Mouse (Mus musculus): ENCODE results near the gene Gm1123. TPM values are rescaled to one million over a fixed set of nuclear protein-coding genes. Genes with fewer than 3 reads are reported as not detected.
A peak's percentile ranks its signal among the peaks of the same experiment; 100 is the strongest.

Gene Gm1123
- polyA plus RNA-seq, 2 experiments from 2014 or later, result 0.94 to 1.1 TPM

DNA sequence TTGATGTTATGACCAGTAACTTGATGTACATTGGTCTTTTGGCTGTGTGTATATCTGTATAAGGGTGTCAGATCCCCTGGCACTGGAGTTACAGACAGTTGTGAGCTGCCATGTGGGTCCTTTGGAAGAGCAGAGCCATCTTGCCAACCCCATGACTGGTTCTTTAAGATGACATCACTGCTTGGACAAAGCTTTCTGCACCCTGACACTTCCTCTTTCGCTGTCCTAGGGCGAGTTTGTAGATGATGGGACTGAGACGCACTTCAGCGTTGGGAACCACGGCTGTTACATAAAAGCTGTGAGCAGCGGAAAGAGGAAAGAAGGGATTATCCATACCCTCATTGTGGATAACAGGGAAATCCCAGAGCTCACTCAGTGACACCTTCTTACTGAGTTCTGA is 34.2 kb downstream of the Gm1123 start:
- no peak for ATAC-seq

DNA sequence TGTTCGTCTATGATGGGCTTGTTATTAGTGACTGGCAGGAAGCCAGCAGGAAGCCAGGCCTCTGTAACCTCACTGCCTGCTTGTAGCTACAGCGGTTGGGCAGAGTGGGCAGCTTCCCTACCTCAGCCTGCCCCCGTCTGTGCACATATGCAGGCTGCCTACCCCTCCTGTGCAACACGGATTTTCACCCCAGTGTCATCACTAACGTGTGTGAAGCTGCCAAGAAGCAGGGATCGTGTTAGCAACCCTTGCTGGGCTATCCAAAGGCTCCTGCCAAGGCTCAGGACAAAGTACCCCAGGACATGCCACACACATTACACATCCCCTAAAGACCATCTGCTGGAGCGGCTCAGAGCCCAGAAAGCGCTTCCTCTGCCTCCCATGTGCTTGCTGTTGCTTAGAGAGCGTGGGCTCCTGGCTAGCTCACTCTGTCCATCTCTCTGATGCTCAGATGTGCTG is 35.6 kb downstream of the Gm1123 start:
- no peak for ATAC-seq

DNA sequence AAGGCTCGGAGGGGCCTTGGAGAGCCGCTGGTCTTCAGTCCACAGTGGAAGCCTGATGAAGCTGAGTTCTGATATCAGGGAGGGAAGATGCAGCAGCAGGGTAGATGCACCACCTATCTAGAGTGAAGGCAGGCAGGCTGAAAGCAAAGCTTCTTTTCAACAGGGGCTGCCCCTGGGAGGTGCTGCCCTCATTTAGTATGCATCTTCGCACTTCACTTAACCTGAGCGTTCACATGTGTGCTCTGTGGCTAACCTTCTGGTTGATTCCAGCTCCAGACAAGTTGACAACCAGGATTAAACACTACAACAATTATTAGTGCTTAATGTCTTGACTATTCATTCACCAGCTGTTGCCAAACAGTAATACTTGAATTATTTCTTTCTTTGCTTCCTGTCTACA is 41.4 kb downstream of the Gm1123 start:
- no peak for ATAC-seq

DNA sequence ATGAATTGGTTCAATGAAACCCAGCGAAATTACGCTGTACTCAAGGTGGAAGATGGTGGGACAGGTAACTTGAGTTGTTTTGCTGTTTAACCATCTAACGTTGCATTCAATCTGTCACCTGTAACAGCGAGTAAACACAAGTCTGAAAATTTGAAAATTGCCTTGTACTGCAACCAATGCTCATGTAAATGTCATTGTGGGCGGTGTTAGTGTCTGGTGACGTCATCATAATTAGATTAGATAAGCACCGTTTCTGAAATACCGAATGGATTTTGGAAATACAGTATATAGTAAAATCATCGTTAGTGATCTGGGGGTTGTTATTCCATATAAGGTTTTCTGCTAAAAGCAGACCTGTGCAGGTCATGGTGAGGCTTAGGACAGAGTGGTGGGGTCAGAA is 48.4 kb downstream of the Gm1123 start:
- ATAC-seq, result peak; percentile 37

DNA sequence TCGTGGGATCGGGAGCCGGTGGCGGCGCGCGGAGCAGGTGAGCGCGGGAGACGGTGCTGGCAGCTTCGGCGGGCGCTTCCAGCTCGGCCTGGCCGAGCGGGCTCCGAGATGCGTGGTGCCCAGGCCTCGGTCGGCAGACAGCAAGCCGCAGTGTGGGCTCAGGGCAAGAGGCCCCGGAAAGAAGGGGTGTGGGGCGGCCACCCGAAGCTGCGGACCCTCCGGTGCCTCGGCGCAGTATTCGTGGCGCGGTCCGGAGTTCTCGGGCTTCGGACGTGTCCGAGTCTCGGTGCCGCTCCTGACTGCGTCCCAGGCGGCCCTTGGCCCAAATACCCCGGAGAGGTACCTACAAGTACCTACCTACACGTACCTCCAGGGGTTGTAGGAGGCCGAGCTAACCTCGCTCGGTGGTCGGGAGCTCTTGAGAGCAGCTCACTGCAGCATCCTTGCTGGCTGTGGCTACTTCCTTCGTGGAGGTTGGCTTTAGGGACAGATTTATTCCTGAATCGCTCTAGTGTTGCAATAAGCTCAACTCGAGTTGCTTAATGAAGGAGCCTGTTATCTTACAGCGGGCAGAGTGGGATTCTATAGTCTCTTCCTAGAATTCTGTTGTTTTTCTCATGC is 48.9 kb downstream of the Gm1123 start:
- ATAC-seq, result peak; percentile 10

DNA sequence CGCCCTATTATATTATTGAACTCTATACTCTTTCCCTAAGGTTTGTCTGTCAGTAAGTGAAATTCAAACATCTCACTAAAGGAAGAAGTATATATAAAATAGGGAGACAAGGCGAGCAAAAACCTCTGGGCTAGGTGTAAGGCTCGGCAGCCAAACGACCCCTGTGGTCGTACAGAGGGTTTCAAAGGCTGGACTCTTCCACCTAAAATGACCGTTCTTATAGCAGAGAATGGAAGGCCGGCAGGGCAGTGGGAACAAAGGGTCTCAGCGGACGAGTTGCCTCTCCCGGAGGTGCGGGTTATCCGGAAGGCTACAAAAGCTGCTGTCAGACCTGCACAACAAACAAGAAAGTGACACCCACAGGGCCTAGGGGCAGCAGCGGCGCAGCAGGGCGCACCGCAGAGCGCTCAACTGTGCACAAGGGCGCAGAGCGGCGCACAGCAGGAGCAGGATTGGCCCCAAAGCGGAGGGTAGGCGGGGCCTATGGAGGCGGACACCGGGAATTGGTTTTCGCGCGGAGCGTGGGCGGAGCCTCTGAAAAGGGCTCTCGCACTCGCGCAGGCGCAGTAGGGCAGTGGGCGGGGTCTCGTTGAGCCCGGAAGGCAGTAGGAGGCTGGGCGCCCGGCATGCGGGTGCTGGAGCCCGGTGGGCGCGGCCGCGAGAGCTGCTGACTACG is 49.6 kb downstream of the Gm1123 start, which contains the start of gene Faim:
TSS of gene Faim (plus strand) at position 574 of the 676 bp plus-strand sequence.
- ATAC-seq, result peak; percentile 96

DNA sequence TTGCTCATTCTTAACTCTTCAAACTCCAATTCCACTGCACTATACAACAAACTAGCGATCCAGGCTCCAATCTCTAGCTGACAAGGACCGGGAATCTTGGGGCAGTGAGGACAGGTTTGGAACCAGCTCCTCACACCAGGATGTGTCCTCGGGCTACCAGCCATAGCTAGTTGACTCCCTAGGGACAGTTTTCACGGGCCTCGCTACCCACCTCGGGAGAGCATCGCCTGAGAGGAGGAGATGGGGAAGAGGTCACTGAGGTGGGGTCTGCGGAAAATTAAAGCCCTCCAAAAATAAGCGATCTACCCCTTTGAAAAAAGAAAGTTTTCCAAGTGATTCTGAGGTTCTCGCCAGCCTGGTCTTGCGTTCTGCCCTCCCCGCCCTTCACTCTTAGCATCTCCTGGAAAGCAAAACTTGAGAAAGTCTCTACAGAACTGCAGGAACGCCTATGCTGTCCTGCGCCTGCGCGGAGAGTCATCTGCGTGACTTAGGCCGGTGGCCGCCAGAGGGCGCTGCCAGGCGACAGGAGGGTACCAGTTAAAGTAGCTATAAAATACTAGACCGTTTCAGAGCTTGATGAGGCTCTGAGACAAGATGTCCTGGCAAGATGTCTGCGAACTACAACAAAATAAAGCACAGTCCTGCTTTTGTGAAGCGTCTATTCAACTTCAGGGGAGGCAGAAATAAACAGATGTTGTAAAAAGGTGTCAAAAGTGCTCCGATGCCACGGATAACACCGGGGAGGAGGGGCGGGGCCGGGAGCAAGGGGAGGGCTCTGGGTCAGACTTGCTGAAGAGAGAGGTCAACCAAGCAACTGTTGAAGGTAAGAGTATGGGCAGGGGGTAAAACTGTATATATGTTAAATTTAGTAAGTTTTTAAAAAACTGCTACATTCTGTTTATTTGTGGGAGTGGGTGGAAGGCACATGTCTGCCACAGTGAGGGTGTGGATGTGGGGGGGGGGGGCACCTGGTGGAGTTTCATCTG is 55.8 kb downstream of the Gm1123 start:
- ATAC-seq, result peak; percentile 93

DNA sequence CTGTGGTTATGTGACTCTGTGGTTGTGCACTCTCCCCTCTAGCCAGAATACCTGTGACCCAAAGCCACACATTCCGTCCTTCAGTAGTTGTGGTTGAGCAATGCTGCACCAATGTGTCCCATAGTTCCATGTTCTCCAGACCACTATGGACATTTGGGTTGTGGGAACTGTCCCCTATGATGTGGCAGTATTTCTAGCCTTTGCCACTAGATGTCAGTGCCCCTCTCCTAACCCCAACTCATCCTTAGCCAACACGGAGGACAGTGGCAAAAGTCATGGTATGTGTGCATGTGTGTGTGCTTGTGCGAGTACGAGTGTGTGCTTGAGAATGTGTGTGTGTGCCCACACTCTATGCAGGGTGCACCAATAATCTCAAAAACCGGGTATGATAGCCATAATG is 59.0 kb downstream of the Gm1123 start:
- no peak for ATAC-seq

DNA sequence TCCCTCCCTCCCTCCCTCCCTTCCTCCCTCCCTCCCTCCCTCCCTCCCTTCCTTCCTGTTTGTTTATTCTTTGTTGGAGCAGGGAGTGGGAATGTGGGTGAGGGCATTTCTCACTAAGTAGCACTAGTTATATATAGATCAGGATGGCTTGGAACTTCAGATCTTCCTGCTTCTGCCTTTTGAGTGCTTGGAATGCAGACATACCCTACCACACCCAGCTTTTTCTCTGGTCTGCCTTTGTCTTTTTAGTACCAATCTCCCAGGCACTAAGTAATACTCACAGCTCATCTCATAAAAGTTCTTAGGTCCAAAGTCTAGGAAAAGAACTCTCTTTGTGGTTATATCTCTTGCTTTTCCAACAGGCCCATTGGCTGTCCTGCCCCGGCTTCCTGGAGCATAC is 59.4 kb downstream of the Gm1123 start:
- no peak for ATAC-seq

DNA sequence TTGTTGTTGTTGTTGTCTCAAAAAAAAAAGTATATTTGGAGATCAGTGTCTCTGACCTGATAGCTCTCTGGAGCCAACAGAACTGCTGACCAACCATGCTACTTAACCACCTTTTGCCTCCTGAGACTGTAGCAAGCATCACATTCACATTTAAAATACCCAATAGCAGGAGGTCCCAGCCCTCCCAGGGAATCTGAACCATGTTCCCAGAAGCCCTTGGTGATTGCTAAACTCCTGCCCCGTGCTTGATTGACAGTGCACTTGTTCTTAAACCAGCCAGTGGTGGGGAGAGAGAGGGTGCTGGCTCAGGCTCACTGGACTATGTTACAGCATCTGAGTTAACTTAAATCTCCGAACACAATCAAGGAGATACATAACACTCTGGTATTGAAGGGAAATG is 60.6 kb downstream of the Gm1123 start:
- ATAC-seq, result no peak

DNA sequence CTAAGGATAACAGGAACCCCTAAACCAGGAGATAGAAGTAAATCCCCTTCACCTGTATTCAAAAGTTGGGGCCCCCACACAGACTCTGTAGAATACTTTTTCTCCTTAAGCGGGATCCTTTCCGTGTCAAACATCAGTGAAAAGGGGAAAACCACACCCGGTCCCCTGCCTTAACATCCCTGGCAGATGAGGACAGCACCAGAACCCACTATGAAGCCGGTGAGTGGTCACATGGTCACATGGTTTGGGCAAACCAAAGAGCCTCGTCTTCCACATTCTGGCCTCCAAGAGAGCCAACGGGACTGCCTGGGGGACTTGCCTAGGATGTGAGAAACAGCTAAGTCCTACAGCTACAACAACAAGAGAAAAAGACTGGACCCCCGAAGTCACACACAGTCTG is 62.0 kb downstream of the Gm1123 start:
- no peak for ATAC-seq

DNA sequence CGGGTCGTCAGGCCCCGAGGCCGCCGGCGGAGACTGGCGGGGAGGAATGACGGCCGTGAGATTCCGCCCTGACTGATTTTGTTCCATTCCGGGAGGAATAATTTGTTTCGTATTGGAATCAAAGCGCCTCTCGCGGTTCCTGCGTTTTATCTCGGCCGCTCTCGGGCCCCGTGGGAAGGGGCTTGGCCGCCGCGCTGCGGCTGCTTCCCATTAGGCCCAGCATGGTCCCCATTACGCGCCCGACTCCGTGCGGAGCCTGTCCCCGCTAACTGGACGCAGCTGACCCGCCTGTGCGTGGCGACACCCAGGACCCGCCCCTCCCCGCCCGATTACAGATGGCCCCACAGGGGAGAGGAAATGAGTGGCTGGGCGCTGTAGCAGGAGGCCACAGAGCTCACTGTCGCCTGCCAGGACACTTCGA is 62.4 kb downstream of the Gm1123 start:
- ATAC-seq, result no peak

DNA sequence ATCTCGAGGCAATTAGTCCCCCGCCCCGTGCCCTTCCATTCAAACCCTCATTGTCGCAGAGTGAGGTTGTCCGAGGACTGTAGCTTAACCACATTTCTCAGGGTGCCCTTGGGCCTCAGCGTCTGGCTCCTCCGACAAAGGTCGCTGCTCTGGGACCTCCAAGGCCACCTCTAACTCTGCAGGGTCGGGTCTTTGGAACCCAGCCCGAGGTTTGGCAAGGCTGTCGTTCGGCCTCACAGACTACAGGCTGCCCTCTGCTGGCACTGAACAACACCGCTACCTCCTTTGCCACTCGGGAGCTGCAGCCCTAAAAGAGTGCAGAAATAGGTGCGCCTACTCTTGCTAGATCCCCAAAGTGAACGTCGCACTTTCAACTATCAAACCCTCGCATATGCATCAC is 70.4 kb downstream of the Gm1123 start:
- ATAC-seq, result peak; percentile 36

DNA sequence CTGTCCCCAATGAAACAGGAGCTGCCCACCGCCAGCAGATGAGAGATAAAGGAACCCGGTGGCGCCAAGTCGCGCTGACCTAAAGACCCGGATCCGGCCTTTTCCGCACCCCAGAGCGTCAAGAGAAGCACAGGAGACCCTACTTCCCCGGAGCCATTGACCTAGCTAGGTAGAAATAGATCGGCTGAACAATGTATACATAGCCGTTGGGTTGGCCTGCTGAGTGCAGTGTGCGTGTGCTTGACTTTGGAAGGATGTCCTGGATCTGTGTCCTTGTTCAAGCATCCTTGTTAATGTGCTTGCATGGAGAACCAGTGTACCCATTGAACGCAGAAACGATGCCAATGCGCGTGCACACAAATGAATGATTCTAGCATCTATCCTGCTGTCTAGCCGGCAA is 71.9 kb downstream of the Gm1123 start:
- no peak for ATAC-seq

DNA sequence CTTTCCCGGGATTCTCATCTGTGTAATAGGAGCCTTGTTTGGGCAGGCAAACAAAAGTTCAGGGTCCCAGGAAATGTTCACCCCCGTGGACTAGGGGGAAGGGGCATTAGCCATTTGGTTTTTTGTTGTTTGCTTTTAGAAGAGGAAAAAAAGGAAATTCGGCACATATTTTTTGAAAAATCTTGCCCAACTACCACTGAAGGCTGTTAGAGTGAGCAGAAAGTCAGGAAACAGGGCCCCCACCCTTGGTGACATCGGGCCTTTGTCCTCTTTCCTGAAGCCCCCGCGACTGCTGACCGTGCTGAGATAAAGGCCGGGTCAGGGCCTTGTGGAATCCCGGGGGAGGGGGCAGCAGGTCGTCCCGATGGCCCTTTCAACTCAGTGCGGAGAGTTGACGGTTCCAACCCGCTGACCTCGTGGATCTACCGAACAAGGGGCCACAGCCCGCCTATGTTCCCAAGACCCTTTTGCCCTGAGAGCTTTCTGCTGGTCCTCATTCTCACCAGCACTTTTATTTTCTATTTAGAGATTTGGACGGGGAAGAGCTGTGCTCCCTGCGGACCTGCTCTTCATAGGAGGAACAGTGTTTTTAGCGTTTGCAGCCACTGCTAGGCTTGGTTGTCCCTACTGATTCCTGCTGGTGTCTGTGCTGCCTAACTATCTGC is 72.9 kb downstream of the Gm1123 start:
- ATAC-seq, result no peak

DNA sequence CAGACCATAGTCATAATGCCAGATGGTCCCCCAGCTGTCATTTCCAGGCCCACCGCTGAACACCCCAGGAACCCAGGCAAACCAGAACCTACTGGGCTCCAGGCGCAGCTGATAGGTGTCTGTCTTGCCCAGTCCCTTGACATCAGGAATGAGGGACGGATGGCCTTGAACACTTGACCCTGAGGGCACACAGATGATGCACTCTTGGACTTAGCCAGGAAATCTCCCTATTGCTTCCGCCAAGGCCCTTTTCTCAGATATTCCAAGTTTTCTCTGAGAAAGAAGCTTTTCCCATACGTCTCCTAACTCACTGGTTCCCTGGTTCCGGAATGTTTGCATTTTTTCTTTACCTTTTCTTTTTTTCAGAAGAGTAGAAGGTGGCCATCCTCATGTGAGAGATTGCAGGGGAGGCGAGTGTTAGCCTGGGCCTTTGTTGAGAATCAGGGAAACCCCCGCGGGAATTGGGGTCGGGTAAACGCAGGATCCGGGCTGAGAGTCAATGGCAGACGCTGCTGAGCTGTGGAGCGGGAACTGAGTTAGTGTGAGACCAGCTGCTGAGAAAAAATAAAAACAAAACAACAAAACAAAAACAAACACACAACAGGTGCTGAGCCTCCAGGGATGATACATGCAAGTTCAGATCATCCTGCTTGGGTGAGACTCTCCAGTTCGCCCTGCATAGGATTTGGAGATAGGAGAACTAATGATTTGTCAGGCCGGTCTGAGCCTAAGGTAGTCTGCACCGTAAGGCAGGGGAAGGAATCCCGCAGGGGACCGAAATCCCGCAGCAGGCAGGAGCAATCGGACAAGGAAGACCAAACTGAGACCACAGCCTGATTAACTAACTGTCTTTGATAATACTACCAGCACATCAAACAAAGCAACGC is 73.7 kb downstream of the Gm1123 start:
- ATAC-seq, result no peak

DNA sequence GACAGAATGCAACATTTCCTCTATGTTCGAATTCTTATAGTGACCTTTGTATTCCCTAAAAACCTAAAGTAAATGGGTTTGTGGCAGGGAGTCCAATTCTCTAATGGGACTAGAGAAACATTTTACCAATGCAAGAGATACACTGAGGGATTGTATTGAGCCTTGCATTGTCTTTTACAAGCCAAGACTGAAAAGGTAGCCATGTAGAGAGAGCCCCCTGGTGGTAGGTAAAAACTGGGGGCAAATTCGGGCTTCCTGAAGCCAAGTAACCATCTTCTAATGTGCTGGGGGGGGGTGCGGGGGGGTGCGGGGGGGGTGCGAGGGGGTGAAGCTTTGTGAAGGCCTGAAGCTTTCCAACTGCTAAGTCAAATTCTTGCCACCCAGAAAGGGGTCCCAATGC is 75.2 kb downstream of the Gm1123 start:
- no peak for ATAC-seq

DNA sequence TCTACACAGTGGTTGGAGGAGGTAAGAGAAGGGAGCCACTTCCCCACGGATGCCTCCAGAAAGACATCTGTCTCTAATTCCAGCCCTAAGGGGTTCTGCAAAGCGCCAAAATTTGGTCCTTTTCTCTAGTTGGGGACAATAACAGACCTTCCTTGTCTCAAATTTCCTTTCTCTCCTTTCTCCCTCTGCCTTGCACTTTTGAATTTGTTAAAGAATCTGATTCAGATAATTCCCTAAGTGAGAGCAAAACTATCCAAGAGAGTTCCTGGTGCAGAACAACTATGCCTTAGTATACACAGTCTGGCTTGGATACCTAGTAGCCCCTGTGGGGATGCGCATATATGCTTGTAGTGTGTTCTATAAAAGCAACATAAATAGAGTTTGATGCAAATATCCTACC is 75.7 kb downstream of the Gm1123 start:
- no peak for ATAC-seq

DNA sequence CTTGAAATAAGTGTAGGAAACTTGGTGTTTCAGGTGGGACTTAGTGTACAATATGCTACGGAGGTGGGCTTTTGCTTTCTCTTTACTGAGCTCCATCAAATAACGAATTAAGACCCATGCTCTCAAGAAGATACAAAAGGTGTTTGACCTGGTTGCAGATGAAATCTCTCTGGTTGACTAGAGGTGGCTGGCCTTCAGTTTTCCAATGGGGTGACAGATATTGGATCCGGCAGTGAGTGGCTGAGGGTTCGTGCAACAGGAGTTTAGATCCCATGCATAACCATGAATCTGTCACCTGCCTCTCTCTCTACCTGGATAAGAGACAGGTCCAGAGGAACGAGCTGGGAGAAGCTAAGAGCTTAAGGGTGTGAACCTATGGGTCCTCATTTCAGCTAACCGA is 76.9 kb downstream of the Gm1123 start:
- no peak for ATAC-seq

DNA sequence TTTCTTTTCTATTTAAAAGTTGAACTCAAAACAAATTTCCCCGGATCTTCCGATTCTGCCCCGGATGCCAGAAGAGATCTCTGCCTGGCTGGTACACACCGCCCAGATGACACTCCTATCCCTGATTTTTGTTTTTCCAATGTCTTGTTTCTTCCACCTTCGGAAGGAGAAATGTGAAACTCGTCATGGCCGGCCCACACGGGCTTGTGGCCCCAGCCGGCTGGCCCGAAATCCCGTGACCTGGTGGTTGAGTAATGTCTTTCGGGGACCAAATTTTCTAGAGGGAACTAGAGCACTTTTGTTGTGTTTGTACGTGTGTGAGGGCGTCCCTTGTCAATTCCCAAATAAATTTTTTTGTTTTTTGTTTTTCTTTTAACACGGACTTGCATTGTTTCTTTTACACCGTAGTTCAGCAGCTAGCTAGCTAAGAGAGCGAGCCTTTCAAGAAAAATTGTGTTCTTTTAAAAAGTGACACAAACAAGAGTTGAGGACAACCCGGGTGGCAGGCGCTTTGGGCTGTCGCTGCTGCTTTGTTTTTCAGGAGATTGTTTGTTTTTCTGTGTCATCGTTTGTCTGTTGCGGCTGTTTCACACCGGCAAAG is 77.7 kb downstream of the Gm1123 start:
- ATAC-seq, result no peak
